Mouse (Mus musculus): ENCODE measurements around the gene Arhgap22.

- no peak for TF ChIP-seq HCFC1 (IDR thresholded peaks at IDR 0.05; ENCODE audit: borderline replicate concordance, insufficient read depth, low read length)
- no peak for TF ChIP-seq ZNF384 (IDR thresholded peaks at IDR 0.05; ENCODE audit: low read depth, low read length)
- no peak for TF ChIP-seq MAFK (IDR thresholded peaks at IDR 0.05; ENCODE audit: insufficient read depth, low read depth, low read length)
- TF ChIP-seq ZC3H11A (IDR thresholded peaks at IDR 0.05; ENCODE audit: borderline replicate concordance, low read depth, low read length): no peak
- no peak for TF ChIP-seq CHD2 (IDR thresholded peaks at IDR 0.05; ENCODE audit: low read depth, low read length)
These were observed 36.6 kb downstream of the Arhgap22 start for GRCm38 (mm10) chr14:33250215-33250939.
